Mouse (Mus musculus) bone marrow macrophage, adult 2 months (primary cell): ENCODE data around the gene Nadsyn1.

Experiments used
- CTCF ChIP-seq: IDR thresholded peaks from 2 replicates; pipeline ENCODE4 v1.5.1; 2012; ENCODE audit warnings: low read depth, mild to moderate bottlenecking, low read length, moderate library complexity
- POLR2A ChIP-seq: IDR thresholded peaks from 2 replicates; pipeline ENCODE4 v1.6.1; 2012; ENCODE audit warnings: mild to moderate bottlenecking, low read depth, low read length, borderline replicate concordance

DNA sequence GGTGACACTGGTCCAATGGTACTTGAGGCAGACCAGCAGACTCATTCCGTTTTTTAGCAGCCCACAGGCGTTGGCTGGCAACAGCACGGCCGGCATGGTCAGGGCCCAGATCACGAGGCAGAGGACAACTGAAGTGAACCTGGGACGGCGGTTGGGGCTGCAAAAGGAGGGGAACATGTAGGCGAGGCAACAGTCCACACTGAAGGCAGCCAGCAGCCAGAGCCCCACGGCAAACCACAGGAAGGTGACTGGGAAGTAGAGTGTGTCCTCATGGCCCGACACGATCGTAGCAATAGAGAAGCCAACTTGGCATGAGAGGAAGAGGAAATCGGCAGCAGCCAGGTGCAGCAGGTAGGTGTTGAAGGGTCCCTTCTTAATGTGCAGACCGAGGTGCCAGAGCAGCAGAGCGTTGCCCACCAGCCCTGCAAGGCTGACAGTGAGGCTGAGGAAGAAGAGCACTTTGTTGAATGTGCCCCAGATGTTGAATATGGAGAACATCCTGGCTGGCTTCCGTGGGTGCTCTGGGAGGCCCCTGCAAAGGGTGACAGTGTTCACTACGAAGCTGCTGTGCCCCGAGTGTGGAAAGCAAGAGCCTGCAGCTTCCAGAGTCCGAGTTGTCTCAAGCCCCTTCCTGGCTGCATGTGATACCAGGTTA lies 57.6 kb downstream of the Nadsyn1 start:
- no peak for TF ChIP-seq CTCF
- TF ChIP-seq POLR2A: no peak
